Mouse (Mus musculus) adrenal gland, postnatal 10 days (tissue): ENCODE measurements around the gene Gm21976. TPM values are rescaled to one million over a fixed set of nuclear protein-coding genes. Genes with fewer than 3 reads are reported as not detected.

ENCODE experiments used
- DNase-seq: peaks from one replicate; pipeline ENCODE4 v3.0.0; 2021; ENCODE audit warnings: mixed read lengths
- total RNA-seq, 2 experiments: library from RNA; stranded (reverse); gene quantifications; 2 replicates each; pipeline ENCODE4 v1.2.3; 2021

Gm21976 gene
- total RNA-seq, 2 experiments from 2014 or later = not detected

GRCm38 (mm10) chr13:98297883-98298482 is 18.3 kb downstream of the Gm21976 start:
- DNase-seq = no peak

- peak; percentile 85 for DNase-seq
These were observed 19.4 kb downstream of the Gm21976 start for GRCm38 (mm10) chr13:98298833-98299758.

- no peak for DNase-seq
These were observed 25.6 kb downstream of the Gm21976 start for GRCm38 (mm10) chr13:98305257-98305656.

DNA sequence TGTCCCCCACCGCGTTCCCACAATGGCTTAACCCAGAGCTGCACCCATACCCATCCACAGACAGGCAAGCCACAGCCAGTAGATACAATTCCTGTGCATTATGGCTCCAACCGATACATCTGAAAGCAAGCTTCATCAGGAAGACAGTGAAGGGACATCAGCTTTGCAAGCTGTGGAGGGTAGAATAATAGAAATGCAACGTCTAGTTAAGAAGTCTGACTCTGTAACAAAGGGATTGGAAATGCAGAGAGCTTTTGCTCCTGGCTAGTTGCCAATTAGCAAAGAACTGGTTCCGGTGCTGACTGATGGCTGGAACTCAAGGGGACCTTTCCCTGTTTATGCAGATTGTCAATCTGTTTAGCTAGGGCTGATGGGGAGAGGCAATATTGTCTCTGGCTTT is 26.7 kb downstream of the Gm21976 start:
- DNase-seq = no peak

GRCm38 (mm10) chr13:98306852-98307475 is 27.3 kb downstream of the Gm21976 start:
- DNase-seq = no peak

- DNase-seq = no peak
These were observed 28.3 kb downstream of the Gm21976 start for GRCm38 (mm10) chr13:98308004-98308403.

- no peak for DNase-seq
These were observed 29.0 kb downstream of the Gm21976 start for GRCm38 (mm10) chr13:98308724-98309123.

- DNase-seq = no peak
These were observed 31.9 kb downstream of the Gm21976 start for GRCm38 (mm10) chr13:98311597-98311996.

DNA sequence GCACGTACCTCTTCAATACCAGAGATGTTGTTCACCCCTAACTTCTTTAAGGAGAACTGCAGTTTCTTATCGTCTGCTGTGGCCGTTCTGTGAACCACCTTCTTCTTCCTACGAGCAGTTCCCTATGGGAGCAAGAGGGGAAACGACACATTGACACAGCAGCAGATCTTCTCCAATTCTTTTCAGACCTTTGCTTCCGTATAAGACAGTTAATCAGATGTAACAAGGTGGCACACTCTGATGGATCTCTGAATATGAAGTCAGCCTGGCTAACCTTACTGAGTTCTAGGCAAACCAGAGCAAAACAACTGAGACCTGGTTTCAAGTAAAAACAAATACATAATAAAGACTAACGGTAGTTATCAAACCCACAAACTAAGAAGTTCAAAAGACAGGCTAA is 33.9 kb downstream of the Gm21976 start:
- DNase-seq = no peak

- no peak for DNase-seq
These were observed 35.4 kb downstream of the Gm21976 start for GRCm38 (mm10) chr13:98315124-98315523.

- no peak for DNase-seq
These were observed 36.4 kb downstream of the Gm21976 start for GRCm38 (mm10) chr13:98316140-98316479.

DNA sequence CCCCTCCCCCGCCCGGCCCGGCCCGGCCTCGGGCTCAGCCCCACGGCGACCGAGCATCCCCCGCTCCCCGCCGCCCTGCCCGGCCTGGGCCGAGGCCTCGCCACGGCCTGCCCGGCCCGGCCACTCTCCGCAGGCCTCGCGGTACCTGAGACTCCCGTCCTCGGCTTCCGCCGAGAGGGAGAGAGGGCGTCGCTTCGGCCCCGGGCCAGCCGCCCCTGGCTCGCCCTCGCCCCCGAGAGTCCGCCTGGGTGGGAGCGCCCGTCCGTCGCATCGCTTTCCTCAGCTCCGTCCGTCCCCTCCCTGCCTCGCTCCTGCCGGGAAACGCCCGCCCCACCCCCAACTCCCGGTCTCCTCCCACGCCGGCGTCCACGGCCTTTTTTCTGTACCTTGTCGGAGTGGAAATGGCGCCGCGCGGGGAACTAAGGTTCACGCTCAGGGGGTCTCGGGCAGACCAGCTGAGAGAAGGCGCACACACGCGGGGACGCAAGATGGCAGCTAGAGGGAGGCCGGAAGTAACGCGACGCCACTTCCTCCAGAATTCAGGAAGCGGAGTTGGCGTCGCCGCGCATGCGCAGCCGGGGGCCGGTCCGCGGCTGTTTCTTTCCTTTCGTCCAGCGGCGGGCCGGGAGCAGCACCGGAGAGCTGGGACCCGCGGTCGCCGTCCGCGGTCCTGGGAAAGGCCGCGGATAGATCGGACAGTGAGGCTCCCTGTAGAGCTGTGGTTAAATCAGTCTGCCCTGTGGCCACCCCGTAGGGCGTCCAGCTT is 37.0 kb downstream of the Gm21976 start, which contains the start of gene Btf3:
TSS of gene Btf3 (minus strand) at position 527 of the 766 bp plus-strand sequence.
- peak; percentile 96 for DNase-seq

DNA sequence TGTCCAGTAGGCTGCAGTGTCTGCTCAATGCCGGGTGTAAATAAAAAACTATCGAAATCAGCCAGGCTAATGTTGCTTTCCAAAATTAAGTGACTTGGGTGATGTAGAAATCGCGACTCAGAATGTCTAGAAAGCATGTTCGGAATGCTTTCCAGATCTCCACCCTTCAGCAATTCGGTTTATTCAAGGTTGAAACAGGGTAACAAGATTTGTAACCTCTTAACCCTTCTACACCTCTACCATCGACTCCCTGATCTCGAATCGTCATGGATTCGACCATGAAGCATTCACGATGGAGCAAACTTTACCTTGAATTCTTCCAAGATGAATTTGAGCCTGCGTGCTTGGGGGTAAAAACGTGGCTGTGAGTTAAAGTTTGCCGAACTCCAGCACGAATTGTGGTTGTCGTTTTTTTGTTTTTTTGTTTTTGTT is 37.6 kb downstream of the Gm21976 start:
- DNase-seq = peak; percentile 11

- DNase-seq = no peak
These were observed 38.2 kb downstream of the Gm21976 start for GRCm38 (mm10) chr13:98317911-98318310.

DNA sequence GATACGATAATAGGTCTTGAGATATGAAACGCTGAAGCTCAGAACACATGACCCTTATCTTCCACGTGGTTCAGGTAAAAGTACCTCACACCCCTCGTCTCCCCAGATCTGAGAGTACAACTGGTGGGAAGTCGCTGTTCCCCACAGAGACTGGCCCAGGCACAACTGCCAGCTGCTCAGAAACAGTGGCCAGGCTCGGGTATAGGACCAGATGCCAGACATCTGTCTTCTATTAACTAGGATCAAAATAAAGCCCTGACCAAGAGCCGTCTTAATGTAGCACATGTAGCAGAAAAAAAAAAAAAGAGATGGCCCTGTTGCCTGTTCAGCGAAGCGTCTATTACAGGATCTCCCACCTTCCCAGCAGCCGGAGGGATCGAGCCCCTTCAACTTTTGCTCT is 45.3 kb downstream of the Gm21976 start:
- no peak for DNase-seq

- DNase-seq = peak; percentile 45
These were observed 52.4 kb downstream of the Gm21976 start for GRCm38 (mm10) chr13:98332106-98332505.

GRCm38 (mm10) chr13:98336205-98336604 is 56.5 kb downstream of the Gm21976 start:
- DNase-seq = no peak

DNA sequence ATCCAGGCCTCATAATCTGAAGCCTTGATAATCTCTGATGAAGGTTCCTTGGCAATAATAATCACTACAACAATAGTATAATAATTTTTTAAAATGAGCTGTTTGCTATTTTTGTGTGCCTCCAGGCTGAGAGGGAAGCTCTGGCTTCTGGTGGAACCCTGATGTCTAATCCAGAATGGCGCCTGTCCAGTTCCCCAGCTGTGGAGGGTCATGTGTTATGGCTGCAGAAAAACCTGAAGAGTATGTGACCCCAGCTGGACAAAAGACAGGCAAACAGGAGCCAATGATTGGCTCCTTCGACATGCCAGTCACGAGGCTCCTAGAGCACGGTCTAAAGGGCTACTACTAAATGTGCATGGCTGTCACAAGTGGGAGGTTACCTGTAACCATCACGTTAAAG is 60.8 kb downstream of the Gm21976 start:
- DNase-seq = no peak

DNA sequence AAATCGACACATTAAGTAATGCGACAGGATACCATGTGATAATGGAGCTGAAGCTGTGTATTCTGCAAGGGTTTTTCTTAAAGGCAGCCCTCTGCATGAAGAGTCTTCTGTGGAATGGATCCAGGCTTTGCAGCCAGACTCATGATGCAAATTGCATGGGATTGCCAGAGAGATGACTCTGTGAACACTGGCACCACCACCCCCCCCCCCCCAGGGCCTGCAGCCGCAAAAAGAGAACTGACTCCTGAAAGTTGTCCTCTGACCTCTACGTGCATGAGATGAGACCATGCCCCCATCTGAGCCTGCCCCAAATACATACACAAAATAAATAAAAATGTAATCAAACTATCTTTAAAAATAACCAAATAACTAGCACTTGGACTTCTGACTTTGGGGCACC is 69.8 kb downstream of the Gm21976 start:
- no peak for DNase-seq

DNA sequence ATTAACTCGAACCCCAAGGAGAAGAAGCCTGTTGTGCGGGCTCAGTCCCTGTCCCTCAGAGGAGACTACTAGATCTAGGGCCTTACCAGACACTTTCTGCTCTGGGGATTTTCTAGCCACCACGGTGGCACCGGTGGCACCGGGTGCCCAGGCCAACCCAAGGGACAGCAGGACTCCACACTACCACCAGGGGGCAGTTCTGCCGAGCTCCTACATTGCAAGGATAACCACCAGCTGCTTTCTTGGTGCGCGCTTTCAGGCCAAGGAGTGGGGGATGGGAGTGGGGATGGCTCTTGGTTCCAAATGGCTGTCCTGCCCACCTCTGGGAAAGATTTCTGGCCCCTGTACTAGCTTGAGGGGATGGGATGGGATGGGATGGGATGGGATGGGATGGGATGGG is 71.8 kb downstream of the Gm21976 start:
- peak; percentile 66 for DNase-seq

DNA sequence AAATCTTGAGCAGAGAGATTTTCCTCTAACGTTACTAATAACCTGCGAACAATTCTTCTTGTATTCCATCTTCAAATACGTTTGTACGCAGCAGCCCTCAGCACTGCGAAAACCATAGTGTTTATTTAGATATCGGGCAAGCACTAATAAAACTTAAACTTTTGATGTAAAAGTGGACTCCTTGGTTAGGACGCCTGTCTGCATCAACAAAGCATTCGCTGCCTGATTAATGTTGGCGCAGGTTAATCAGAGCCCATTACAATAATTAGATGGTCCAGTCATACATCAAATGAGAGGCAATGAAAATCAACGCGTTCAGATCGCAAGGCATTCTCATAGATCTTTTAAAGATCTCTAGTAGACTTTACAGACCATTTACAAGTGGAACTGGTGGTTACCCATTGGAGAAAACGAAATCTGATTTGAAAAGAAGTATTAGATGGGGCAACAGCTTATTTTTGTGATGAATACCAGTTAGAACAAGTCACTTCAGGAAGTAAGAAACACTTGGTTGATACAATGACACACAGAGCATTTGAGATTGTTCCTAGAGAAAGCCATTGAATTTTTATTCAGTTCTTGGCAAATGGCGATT is 72.8 kb downstream of the Gm21976 start:
- no peak for DNase-seq

- DNase-seq = no peak
These were observed 74.0 kb downstream of the Gm21976 start for GRCm38 (mm10) chr13:98353709-98354089.
